Mouse (Mus musculus) brown adipose tissue, adult 24 weeks (tissue): Measurements from ENCODE around the gene Ndufs7. TPM values are rescaled to one million over a fixed set of nuclear protein-coding genes. Genes with fewer than 3 reads are reported as not detected.
"Not testable (repeated sequence)": the region's sequence is repeated elsewhere in the genome, so short reads cannot be mapped to it uniquely, and the experiment has no call there.

ENCODE experiments used
- H3K27ac ChIP-seq: fragments of 200-500 bp; replicated peaks from 2 replicates; pipeline ENCODE4 v1.5.1; 2012; ENCODE audit warnings: low read depth, mild to moderate bottlenecking, low read length
- H3K4me1 ChIP-seq: fragments of 200-500 bp; 2 replicates; pipeline ENCODE4 v1.6.1; 2012; ENCODE audit warnings: low read length, mixed read lengths; ENCODE audit not compliant: control insufficient read depth, insufficient read depth, insufficient read length
- H3K4me3 ChIP-seq: fragments of 200-500 bp; 2 replicates; pipeline ENCODE4 v1.5.1; 2012; ENCODE audit warnings: low read depth, mild to moderate bottlenecking, low read length, moderate library complexity; ENCODE audit not compliant: insufficient read depth
- polyA plus RNA-seq: library from polyadenylated mRNA; stranded (reverse); fragments of >200 nt; gene quantifications from 2 replicates; pipeline ENCODE4 v1.2.4, GENCODE M21; 2012; ENCODE audit not compliant: missing spikeins, insufficient read depth, insufficient read length

Gene Ndufs7
- polyA plus RNA-seq, 1 experiment, result 732 TPM

GRCm38 (mm10) chr10:80227166-80227539 lies 21.8 kb upstream of the Ndufs7 start:
- H3K4me3 ChIP-seq, result peak overlapping the region; percentile 63
- H3K27ac ChIP-seq, result peak overlapping the region; percentile 1; the same call in 1 of the 2 replicates
- H3K4me1 ChIP-seq, result peaks cover 15% of the 10 kb centered on the region

GRCm38 (mm10) chr10:80227877-80228775 lies 20.8 kb upstream of the Ndufs7 start:
- H3K4me3 ChIP-seq, result peak overlapping the region; percentile 36
- peak overlapping the region; percentile 57 for H3K27ac ChIP-seq
- H3K4me1 ChIP-seq, result peaks cover 15% of the 10 kb centered on the region

GRCm38 (mm10) chr10:80236145-80236825 lies 12.6 kb upstream of the Ndufs7 start:
- H3K4me3 ChIP-seq, result no peak overlapping the region
- H3K27ac ChIP-seq, result no peak overlapping the region
- H3K4me1 ChIP-seq, result no peaks in the 10 kb centered on the region; the same call in 1 of the 2 replicates

GRCm38 (mm10) chr10:80237020-80237419 lies 11.9 kb upstream of the Ndufs7 start:
- H3K4me1 ChIP-seq, result no peaks in the 10 kb centered on the region; the same call in 1 of the 2 replicates
- H3K27ac ChIP-seq, result no peak overlapping the region
- H3K4me3 ChIP-seq, result no peak overlapping the region

GRCm38 (mm10) chr10:80238306-80238705 lies 10.6 kb upstream of the Ndufs7 start:
- no peak overlapping the region for H3K27ac ChIP-seq
- H3K4me3 ChIP-seq, result no peak overlapping the region
- H3K4me1 ChIP-seq, result no peaks in the 10 kb centered on the region

GRCm38 (mm10) chr10:80239791-80240190 lies 9.1 kb upstream of the Ndufs7 start:
- no peaks in the 10 kb centered on the region for H3K4me1 ChIP-seq
- no peak overlapping the region for H3K27ac ChIP-seq
- H3K4me3 ChIP-seq, result no peak overlapping the region

GRCm38 (mm10) chr10:80242088-80242487 lies 6.8 kb upstream of the Ndufs7 start:
- H3K27ac ChIP-seq, result no peak overlapping the region
- H3K4me3 ChIP-seq, result no peak overlapping the region
- no peaks in the 10 kb centered on the region for H3K4me1 ChIP-seq

- Histone ChIP-seq H3K4me1 (no peaks in the 10 kb centered on the region), H3K4me3 (no peak overlapping the region), H3K27ac (no peak overlapping the region)
Measured at GRCm38 (mm10) chr10:80242607-80243006, 6.3 kb upstream of the Ndufs7 start.

GRCm38 (mm10) chr10:80244791-80245399 lies 4.0 kb upstream of the Ndufs7 start:
- no peak overlapping the region for H3K27ac ChIP-seq
- H3K4me3 ChIP-seq, result no peak overlapping the region
- H3K4me1 ChIP-seq, result no peaks in the 10 kb centered on the region

GRCm38 (mm10) chr10:80245600-80245999 lies 3.3 kb upstream of the Ndufs7 start:
- Histone ChIP-seq H3K4me3 (no peak overlapping the region), H3K27ac (no peak overlapping the region), H3K4me1 (peaks cover 5% of the 10 kb centered on the region; the same call in 1 of the 2 replicates)

- Histone ChIP-seq H3K4me1 (peaks cover 5% of the 10 kb centered on the region; the same call in 1 of the 2 replicates), H3K27ac (no peak overlapping the region), H3K4me3 (no peak overlapping the region)
Measured at GRCm38 (mm10) chr10:80247849-80248248, 1.1 kb upstream of the Ndufs7 start.

GRCm38 (mm10) chr10:80248437-80248836 lies 484 bp upstream of the Ndufs7 start:
- H3K4me3 ChIP-seq, H3K4me1 ChIP-seq, H3K27ac ChIP-seq: not testable (repeated sequence)

- Histone ChIP-seq H3K4me1 (peaks cover 5% of the 10 kb centered on the region; the same call in 1 of the 2 replicates), H3K27ac (peak overlapping the region; percentile 98), H3K4me3 (peak overlapping the region; percentile 87)
Measured at GRCm38 (mm10) chr10:80250059-80250458, 1.1 kb downstream of the Ndufs7 start.

GRCm38 (mm10) chr10:80250573-80250972 lies 1.7 kb downstream of the Ndufs7 start:
- Histone ChIP-seq H3K4me3 (peak overlapping the region; percentile 87), H3K4me1 (peaks cover 5% of the 10 kb centered on the region; the same call in 1 of the 2 replicates), H3K27ac (peak overlapping the region; percentile 23)

GRCm38 (mm10) chr10:80252011-80252410 lies 3.1 kb downstream of the Ndufs7 start:
- Histone ChIP-seq H3K4me3 (no peak overlapping the region), H3K4me1 (peaks cover 5% of the 10 kb centered on the region; the same call in 1 of the 2 replicates), H3K27ac (no peak overlapping the region)
